ENCODE assay signal across 8 mouse cellular contexts in genomic region chr17:72857677-72858633, GRCm38 (mm10). TPM values are rescaled to one million over a fixed set of nuclear protein-coding genes. Genes with fewer than 3 reads are reported as not detected.
A peak's percentile ranks its signal among the peaks of the same experiment; 100 is the strongest.
DNase-seq lines count a peak whose midpoint lies in the region; ATAC-seq and TF ChIP-seq lines count a peak whose summit lies in the region.

No protein-coding gene starts in this region.

- no peaks in the 10 kb centered on the region for H3K9me3 ChIP-seq in embryonic facial prominence, embryonic 10.5 days
- H3K9me3 ChIP-seq in neural tube, embryonic 15.5 days (replicated peaks) = no peaks in the 10 kb centered on the region

- DNase-seq in CD4-positive, CD25-positive, alpha-beta regulatory T cell, adult 2 months (ENCODE audit: low read depth, low spot score) = peak; percentile 82
- DNase-seq in adrenal gland, adult 18-20 months (ENCODE audit: low spot score in 2 of 2) = peak; percentile 33 to 50
- DNase-seq in embryonic facial prominence, embryonic 10.5 days (ENCODE audit: low spot score) = peak; percentile 60
- peak; percentile 60 to 75 for DNase-seq in heart, postnatal 14 days
- DNase-seq in layer of hippocampus, adult 11-12 months (ENCODE audit: low spot score) = peak; percentile 76
- DNase-seq in lung, adult 2 months = peak; percentile 46
- DNase-seq in thymus, postnatal 0 days (ENCODE audit: low spot score) = peak; percentile 73

- H3K36me3 ChIP-seq in embryonic facial prominence, embryonic 10.5 days (replicated peaks) = no peaks in the 10 kb centered on the region
- H3K36me3 ChIP-seq in neural tube, embryonic 15.5 days = peaks cover 4% of the 10 kb centered on the region; the same call in 1 of the 2 replicates

- H3K27ac ChIP-seq in embryonic facial prominence, embryonic 10.5 days (replicated peaks) = no peak overlapping the region
- no peak overlapping the region for H3K27ac ChIP-seq in neural tube, embryonic 15.5 days (replicated peaks)

- no peak overlapping the region for H3K4me3 ChIP-seq in embryonic facial prominence, embryonic 10.5 days
- H3K4me3 ChIP-seq in lung, adult 2 months (replicated peaks; ENCODE audit: extremely low read depth, low read depth, low read length) = no peak overlapping the region
- no peak overlapping the region for H3K4me3 ChIP-seq in neural tube, embryonic 15.5 days (replicated peaks)

- H3K9ac ChIP-seq in neural tube, embryonic 15.5 days (replicated peaks) = no peak overlapping the region

- ATAC-seq in neural tube, embryonic 15.5 days (ENCODE audit: low FRiP score) = peak; percentile 61; the same call in 1 of the 2 replicates

- H3K27me3 ChIP-seq in embryonic facial prominence, embryonic 10.5 days (replicated peaks; ENCODE audit: low read depth, poor library complexity, severe bottlenecking) = no peaks in the 10 kb centered on the region
- no peaks in the 10 kb centered on the region; the same call in 1 of the 2 replicates for H3K27me3 ChIP-seq in neural tube, embryonic 15.5 days (replicated peaks)

- no peaks in the 10 kb centered on the region for H3K4me1 ChIP-seq in embryonic facial prominence, embryonic 10.5 days
- no peaks in the 10 kb centered on the region for H3K4me1 ChIP-seq in lung, adult 2 months (ENCODE audit: control insufficient read depth, insufficient read depth, low read length)
- no peaks in the 10 kb centered on the region for H3K4me1 ChIP-seq in neural tube, embryonic 15.5 days

- no peak for TF ChIP-seq POLR2A in lung, adult 2 months (IDR thresholded peaks at IDR 0.05; ENCODE audit: borderline replicate concordance, extremely low read depth, low read depth, low read length)

- 54% methylated on average over 13 of the region's 13 CpGs for WGBS in embryonic facial prominence, embryonic 10.5 days
- WGBS in lung, adult 2 months = 52% methylated on average over 13 of the region's 13 CpGs
- 62% methylated on average over 13 of the region's 13 CpGs for WGBS in neural tube, embryonic 15.5 days

- no peak overlapping the region for H3K4me2 ChIP-seq in neural tube, embryonic 15.5 days

- peak; percentile 48 for TF ChIP-seq CTCF in lung, adult 2 months (IDR thresholded peaks at IDR 0.05; ENCODE audit: insufficient read depth, low read length)

- intact Hi-C loops in heart, postnatal 14 days (cut with DNase I) = loop anchor here (1.0 to 10.0 kb wide), 4 partner anchors 32 to 1027 kb away; no protein-coding TSS in a partner anchor

RNA-seq across cellular contexts. Expression of gene Ypel5, which starts 21.7 kb away (rescaled TPM):
- 10 to 100 TPM; 58.2 to 64.8 TPM for total RNA-seq in adrenal gland, adult 18-20 months (2021)
- 25.2 and 28.0 TPM in 2 replicates for polyA plus RNA-seq in embryonic facial prominence, embryonic 10.5 days (2016; fragmentation: Nextera tagmentation; extraction: Ambion mirVana)
- 10 to 100 TPM; 40.1 to 45.6 TPM for total RNA-seq in heart, postnatal 14 days (2021)
- 17.1 and 19.7 TPM in 2 replicates for polyA plus RNA-seq in lung, adult 2 months (2012; rRNA removed)
- 92.9 and 103 TPM in 2 replicates for polyA plus RNA-seq in neural tube, embryonic 15.5 days (2015; fragmentation: Nextera tagmentation; extraction: Ambion mirVana)
- 83.2 and 83.8 TPM in 2 replicates for polyA plus RNA-seq in thymus, postnatal 0 days (2015; fragmentation: Nextera tagmentation; extraction: Ambion mirVana)
